Mouse (Mus musculus) cerebellum, adult 2 months (tissue): Measurements from ENCODE around the gene Sgms1.

Source experiments
- CTCF ChIP-seq: fragments of 200-500 bp; IDR thresholded peaks from 2 replicates; pipeline ENCODE4 v1.5.1; 2011; ENCODE audit warnings: low read depth, mild to moderate bottlenecking, control low read depth, low read length, moderate library complexity, borderline replicate concordance; ENCODE audit not compliant: insufficient read depth
- POLR2A ChIP-seq: fragments of 200-500 bp; IDR thresholded peaks from 2 replicates; pipeline ENCODE4 v1.6.1; 2011; ENCODE audit warnings: low read length, control low read depth, borderline replicate concordance; ENCODE audit not compliant: insufficient read depth

- TF ChIP-seq CTCF (no peak), POLR2A (no peak)
These were observed 115.4 kb downstream of the Sgms1 start for GRCm38 (mm10) chr19:32274145-32274544.
